In genomic region chr7:72998374-72998773, GRCm38 (mm10) we compare ENCODE assay signal across 10 mouse cellular contexts.
DNase-seq lines count a peak whose midpoint lies in the region; ATAC-seq and TF ChIP-seq lines count a peak whose summit lies in the region.
"Had no signal": no experiment of that assay in that cellular context is flagged by ENCODE, and none has a peak within 500 bp of the region (broad histone marks: within the 10 kb centered on the region; RNA-seq: fewer than 3 reads in every experiment).

No protein-coding gene starts in this region.

- no peak for ATAC-seq in monocyte, adult 5-6 weeks (replicated peaks; ENCODE audit: insufficient number of reproducible peaks, low FRiP score, low TSS enrichment, poor library complexity, severe bottlenecking)
- ATAC-seq: intestine, postnatal 0 days had no signal

- peak; percentile 34 for DNase-seq in gastrocnemius, adult 2 months
- no peak for DNase-seq in gastrocnemius, postnatal 4 days (ENCODE audit: low spot score in 2 of 2)
- peak; percentile 46 to 47 for DNase-seq in right cerebral cortex, postnatal 10 days (ENCODE audit: low spot score in 2 of 2)
- no peak for DNase-seq in right cerebral cortex, postnatal 4 days
- peak; percentile 14 for DNase-seq in hindlimb bud, embryonic 11.5 days (ENCODE audit: extremely low spot score, low read depth, low spot score)
- no peak for DNase-seq in spleen, postnatal 4 days (ENCODE audit: low spot score in 2 of 2)
- no peak for DNase-seq in ovary, postnatal 36 days (ENCODE audit: low spot score)

- intact Hi-C loops in gastrocnemius, adult 2 months (cut with DNase I), result no loop called here

- no peak for TF ChIP-seq CTCF in gastrocnemius, adult 2 months (IDR thresholded peaks at IDR 0.05)

- no peak overlapping the region for H3K4me3 ChIP-seq in gastrocnemius, adult 2 months
- H3K4me3 ChIP-seq: erythroblast, embryonic 14.5 days had no signal

- peak overlapping the region; percentile 16; the same call in 1 of the 2 replicates for H3K27ac ChIP-seq in gastrocnemius, adult 2 months

Comparison
In these comparisons a context has a peak if more than half of its experiments do, and no peak if none do; other contexts are left out.
1. DNase-seq: peak in gastrocnemius, adult 2 months (single experiment), right cerebral cortex, postnatal 10 days (2 of 2) and hindlimb bud, embryonic 11.5 days (single experiment); none in gastrocnemius, postnatal 4 days (0 of 2), right cerebral cortex, postnatal 4 days (single experiment), spleen, postnatal 4 days (0 of 2) and ovary, postnatal 36 days (single experiment).